Mouse (Mus musculus) stomach, embryonic 14.5 days (tissue): ENCODE measurements around the gene Oasl1. TPM values are rescaled to one million over a fixed set of nuclear protein-coding genes. Genes with fewer than 3 reads are reported as not detected.
"Not testable (repeated sequence)": the region's sequence is repeated elsewhere in the genome, so short reads cannot be mapped to it uniquely, and the experiment has no call there.

Source experiments
- ATAC-seq: fragments of 200-750 bp; cut with Nextera tagmentation; 2 replicates; pipeline ENCODE4 v1.8.0; 2017; ENCODE audit warnings: low read depth, moderate TSS enrichment; ENCODE audit not compliant: insufficient number of reproducible peaks, insufficient read depth, low FRiP score
- H3K27ac ChIP-seq: fragments of 300-500 bp; sonication (generic); 2 replicates; pipeline ENCODE4 v1.5.1; 2014; ENCODE audit warnings: mild to moderate bottlenecking, low read length, moderate library complexity, mixed read lengths
- H3K27me3 ChIP-seq: fragments of 300-500 bp; sonication (generic); 2 replicates; pipeline ENCODE4 v1.6.1; 2014; ENCODE audit warnings: low read length, control low read depth, mixed read lengths; ENCODE audit not compliant: control insufficient read depth, insufficient read depth
- H3K36me3 ChIP-seq: fragments of 300-500 bp; sonication (generic); 2 replicates; pipeline ENCODE4 v1.6.1; 2014; ENCODE audit warnings: mild to moderate bottlenecking, control low read depth, low read length, moderate library complexity, mixed read lengths; ENCODE audit not compliant: control insufficient read depth, insufficient read depth
- H3K4me1 ChIP-seq: fragments of 300-500 bp; sonication (generic); 2 replicates; pipeline ENCODE4 v1.6.1; 2014; ENCODE audit warnings: low read length, control low read depth, mixed read lengths; ENCODE audit not compliant: control insufficient read depth, insufficient read depth
- H3K4me2 ChIP-seq: fragments of 300-500 bp; sonication (generic); replicated peaks from 2 replicates; pipeline ENCODE4 v1.6.1; 2014; ENCODE audit warnings: low read depth, low read length, control low read depth
- H3K4me3 ChIP-seq: fragments of 300-500 bp; sonication (generic); 2 replicates; pipeline ENCODE4 v1.5.1; 2014; ENCODE audit warnings: low read depth, low read length, control low read depth
- H3K9ac ChIP-seq: fragments of 300-500 bp; sonication (generic); replicated peaks from 2 replicates; pipeline ENCODE4 v1.6.1; 2014; ENCODE audit warnings: low read depth, mild to moderate bottlenecking, control low read depth, low read length, moderate library complexity, mixed read lengths
- H3K9me3 ChIP-seq: fragments of 300-500 bp; sonication (generic); 2 replicates; pipeline ENCODE4 v1.6.1; 2016; ENCODE audit warnings: low read depth, low read length, control low read depth; ENCODE audit not compliant: control insufficient read depth
- WGBS: fragments of 180-500 bp; shearing (Covaris S2); extraction: QIAGEN DNeasy Blood & Tissue Kit; methylation state at CpG from one replicate; pipeline ENCODE4 v1.1.7; 2014; 5-methylcytosine and 5-hydroxymethylcytosine counted together
- polyA plus RNA-seq: library from polyadenylated mRNA; unstranded; fragments of >200 nt; fragmentation: Nextera tagmentation; extraction: Ambion mirVana; gene quantifications from 2 replicates; pipeline ENCODE4 v1.2.1, GENCODE M21; 2014

The Oasl1 gene
- polyA plus RNA-seq, 1 experiment from 2014 or later = 0.75 TPM

DNA sequence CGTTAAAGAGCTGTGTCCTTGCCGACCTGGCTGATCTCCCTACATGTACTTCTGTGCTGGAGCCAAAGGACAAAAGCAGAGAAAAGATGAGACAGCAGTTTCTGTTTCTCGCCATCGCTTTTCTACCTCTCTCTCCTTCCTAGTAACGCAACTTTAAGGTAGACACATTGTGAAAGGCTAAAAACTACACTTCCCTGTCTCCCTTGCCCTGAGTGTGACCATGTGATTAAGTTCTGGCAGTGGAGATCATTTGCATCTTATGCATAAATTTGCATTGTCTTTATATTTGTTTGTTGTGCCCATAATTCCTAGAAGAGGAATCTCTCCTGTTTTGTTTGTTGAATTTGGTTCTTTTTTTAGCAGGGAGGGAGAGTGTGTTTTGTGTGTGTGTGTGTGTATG lies 7.2 kb upstream of the Oasl1 start:
- ATAC-seq = no peak
- WGBS = 77% methylated on average over 5 of the region's 5 CpGs
- Histone ChIP-seq H3K4me3 (no peak overlapping the region), H3K4me1 (no peaks in the 10 kb centered on the region), H3K4me2 (no peak overlapping the region), H3K9ac (no peak overlapping the region), H3K9me3 (no peaks in the 10 kb centered on the region), H3K36me3 (no peaks in the 10 kb centered on the region), H3K27ac (no peak overlapping the region), H3K27me3 (no peaks in the 10 kb centered on the region)

DNA sequence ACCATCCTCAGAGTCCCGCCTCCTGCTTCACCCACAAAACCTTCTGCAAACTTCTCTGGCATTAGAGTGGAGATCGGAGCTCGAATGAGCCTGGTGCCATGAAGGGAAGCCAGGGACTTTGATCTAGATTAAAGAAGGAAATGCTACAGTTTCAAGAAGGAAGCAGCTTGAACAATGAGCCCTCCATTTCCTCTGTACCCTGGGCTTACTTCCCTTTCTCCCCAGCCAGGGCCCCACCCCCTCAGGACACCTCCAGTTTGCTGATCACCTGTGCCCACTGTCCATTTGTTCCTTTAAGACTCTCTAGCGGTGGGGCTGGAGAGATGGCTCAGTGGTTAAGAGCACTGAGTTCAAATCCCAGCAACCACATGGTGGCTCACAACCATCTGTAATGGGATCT lies 6.3 kb upstream of the Oasl1 start:
- Histone ChIP-seq H3K4me3 (no peak overlapping the region), H3K4me2 (no peak overlapping the region), H3K36me3 (no peaks in the 10 kb centered on the region), H3K4me1 (no peaks in the 10 kb centered on the region), H3K27ac (no peak overlapping the region), H3K9me3 (no peaks in the 10 kb centered on the region), H3K27me3 (no peaks in the 10 kb centered on the region), H3K9ac (no peak overlapping the region)
- WGBS = 73% methylated on average over 4 of the region's 4 CpGs
- no peak for ATAC-seq

DNA sequence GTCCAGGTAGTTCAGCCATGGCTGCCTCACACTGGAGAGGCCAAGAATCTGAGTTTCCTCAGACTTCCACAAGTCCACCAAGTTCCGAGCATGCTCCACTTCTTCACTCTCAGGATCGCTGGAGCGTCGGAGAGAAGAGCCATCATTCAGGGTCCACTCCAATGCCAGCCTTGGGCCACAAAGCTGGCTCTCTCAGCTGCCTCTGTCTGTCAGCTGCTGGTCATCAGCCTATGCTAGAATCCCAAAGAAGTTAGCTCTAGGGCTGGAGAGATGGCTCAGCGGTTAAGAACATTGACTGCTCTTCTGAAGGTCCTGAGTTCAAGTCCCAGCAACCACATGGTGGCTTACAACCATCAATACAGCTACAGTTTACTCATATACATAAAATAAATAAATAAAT lies 5.7 kb upstream of the Oasl1 start:
- not testable (repeated sequence) for H3K4me2 ChIP-seq, H3K9me3 ChIP-seq, H3K9ac ChIP-seq, H3K4me1 ChIP-seq, H3K36me3 ChIP-seq, H3K27ac ChIP-seq, H3K4me3 ChIP-seq, H3K27me3 ChIP-seq, ATAC-seq
- 96% methylated on average over 5 of the region's 5 CpGs for WGBS

- WGBS = 74% methylated on average over 19 of the region's 19 CpGs
- H3K27ac ChIP-seq = no peak overlapping the region
- no peaks in the 10 kb centered on the region for H3K27me3 ChIP-seq
- H3K9me3 ChIP-seq = peaks cover 4% of the 10 kb centered on the region
- ATAC-seq = no peak
- peaks cover 3% of the 10 kb centered on the region; the same call in 1 of the 2 replicates for H3K4me1 ChIP-seq
- no peak overlapping the region for H3K4me3 ChIP-seq
- no peaks in the 10 kb centered on the region for H3K36me3 ChIP-seq
- no peak overlapping the region for H3K4me2 ChIP-seq
- no peak overlapping the region for H3K9ac ChIP-seq
Observed at GRCm38 (mm10) chr5:114921551-114922365, 1.3 kb upstream of the Oasl1 start.

- WGBS = 58% methylated on average over 10 of the region's 10 CpGs
- Histone ChIP-seq H3K4me1 (peaks cover 3% of the 10 kb centered on the region; the same call in 1 of the 2 replicates), H3K4me3 (no peak overlapping the region), H3K36me3 (no peaks in the 10 kb centered on the region), H3K27me3 (no peaks in the 10 kb centered on the region), H3K4me2 (no peak overlapping the region), H3K9me3 (peaks cover 4% of the 10 kb centered on the region), H3K27ac (no peak overlapping the region), H3K9ac (no peak overlapping the region)
- ATAC-seq = no peak
Observed at GRCm38 (mm10) chr5:114922366-114922731, 691 bp upstream of the Oasl1 start.

GRCm38 (mm10) chr5:114926153-114926684 lies 3.2 kb downstream of the Oasl1 start:
- whole genome bisulfite sequencing = 96% methylated on average over 1 of the region's 1 CpGs
- Histone ChIP-seq H3K27me3 (no peaks in the 10 kb centered on the region), H3K4me3 (no peak overlapping the region), H3K27ac (no peak overlapping the region), H3K9me3 (peaks cover 4% of the 10 kb centered on the region), H3K9ac (no peak overlapping the region), H3K4me1 (peaks cover 3% of the 10 kb centered on the region; the same call in 1 of the 2 replicates), H3K4me2 (no peak overlapping the region), H3K36me3 (no peaks in the 10 kb centered on the region)
- ATAC-seq = no peak

DNA sequence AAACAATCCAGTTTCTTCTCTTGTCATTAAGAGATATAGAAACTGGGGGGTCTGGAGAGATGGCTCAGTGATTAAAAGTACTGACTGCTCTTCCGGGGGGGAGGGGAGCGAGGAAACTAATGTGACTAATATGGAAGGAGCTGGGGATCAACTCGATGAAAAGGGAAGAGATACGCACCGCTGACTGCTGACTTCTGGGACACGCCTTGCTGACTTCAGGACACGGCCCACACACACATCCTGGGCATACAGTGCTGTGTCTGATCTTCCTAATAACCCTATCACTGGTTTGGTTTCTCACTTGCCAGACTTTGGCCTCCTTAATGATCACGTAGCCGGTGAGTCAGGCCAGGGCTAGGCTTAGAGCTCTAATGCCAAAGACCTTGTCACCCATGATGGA lies 3.7 kb downstream of the Oasl1 start:
- no peak overlapping the region for H3K4me2 ChIP-seq
- no peak for ATAC-seq
- no peak overlapping the region for H3K9ac ChIP-seq
- peaks cover 3% of the 10 kb centered on the region; the same call in 1 of the 2 replicates for H3K4me1 ChIP-seq
- H3K4me3 ChIP-seq = no peak overlapping the region
- no peaks in the 10 kb centered on the region for H3K36me3 ChIP-seq
- 82% methylated on average over 9 of the region's 9 CpGs for WGBS
- no peak overlapping the region for H3K27ac ChIP-seq
- no peaks in the 10 kb centered on the region for H3K27me3 ChIP-seq
- H3K9me3 ChIP-seq = peaks cover 4% of the 10 kb centered on the region

- WGBS = 49% methylated on average over 5 of the region's 5 CpGs
- Histone ChIP-seq H3K4me3 (no peak overlapping the region), H3K4me2 (no peak overlapping the region), H3K27ac (no peak overlapping the region), H3K4me1 (no peaks in the 10 kb centered on the region), H3K27me3 (no peaks in the 10 kb centered on the region), H3K9me3 (no peaks in the 10 kb centered on the region), H3K36me3 (no peaks in the 10 kb centered on the region), H3K9ac (no peak overlapping the region)
- ATAC-seq = no peak
Observed at GRCm38 (mm10) chr5:114931626-114932025, 8.6 kb downstream of the Oasl1 start.
